Mouse (Mus musculus) G1E (cell line): ENCODE measurements around the gene Ptgfrn.

ENCODE experiments used
- CTCF ChIP-seq: IDR thresholded peaks from 2 replicates; pipeline ENCODE4 v1.5.1; 2012; ENCODE audit warnings: low read depth, low read length, inconsistent platforms, mixed read lengths
- GATA1 ChIP-seq: IDR thresholded peaks from 2 replicates; pipeline ENCODE4 v1.6.1; 2012; ENCODE audit warnings: borderline replicate concordance, low read length, inconsistent platforms, mixed read lengths
- GATA2 ChIP-seq: IDR thresholded peaks from 2 replicates; pipeline ENCODE4 v1.6.1; 2012; ENCODE audit warnings: low read depth, low read length, inconsistent platforms, borderline replicate concordance
- POLR2AphosphoS5 ChIP-seq: IDR thresholded peaks from 2 replicates; pipeline ENCODE4 v1.6.1; 2012; ENCODE audit warnings: low read depth, low read length, inconsistent platforms; ENCODE audit not compliant: insufficient replicate concordance
- TAL1 ChIP-seq: conservative IDR thresholded peaks from 2 replicates; pipeline ENCODE4 v1.6.1; 2012; ENCODE audit warnings: low read depth, low read length, inconsistent platforms, mixed read lengths

DNA sequence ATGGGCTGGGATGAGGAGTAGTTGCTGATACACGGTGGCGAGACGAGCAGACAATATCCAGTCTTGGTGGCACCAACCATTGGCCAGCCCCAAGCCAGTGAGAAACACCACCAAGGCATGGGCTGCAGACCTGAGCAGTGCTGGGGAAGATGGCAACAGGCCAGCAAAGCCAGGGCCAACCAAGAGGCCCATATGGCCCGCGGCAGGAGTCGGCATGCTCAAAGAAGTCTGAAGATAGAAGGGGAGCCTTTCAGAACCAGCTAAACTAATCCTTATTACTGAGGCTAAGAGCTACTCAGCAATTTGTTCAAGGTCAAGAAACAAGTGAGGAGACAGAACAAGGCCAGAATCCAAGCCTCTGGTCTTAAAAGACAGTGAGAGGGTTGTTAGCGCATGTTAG, 8.9 kb downstream of the Ptgfrn start:
- no peak for TF ChIP-seq POLR2AphosphoS5
- TF ChIP-seq CTCF = no peak
- TF ChIP-seq GATA1 = no peak
- TF ChIP-seq GATA2 = no peak
- TF ChIP-seq TAL1 = no peak
